Mouse (Mus musculus) stomach, embryonic 14.5 days (tissue): ENCODE results near the gene Gm5460. TPM values are rescaled to one million over a fixed set of nuclear protein-coding genes. Genes with fewer than 3 reads are reported as not detected.
A peak's percentile ranks its signal among the peaks of the same experiment; 100 is the strongest.

ENCODE experiments used
- ATAC-seq: fragments of 200-750 bp; cut with Nextera tagmentation; 2 replicates; pipeline ENCODE4 v1.8.0; 2017; ENCODE audit warnings: low read depth, moderate TSS enrichment; ENCODE audit not compliant: insufficient number of reproducible peaks, insufficient read depth, low FRiP score
- H3K27ac ChIP-seq: fragments of 300-500 bp; sonication (generic); 2 replicates; pipeline ENCODE4 v1.5.1; 2014; ENCODE audit warnings: mild to moderate bottlenecking, low read length, moderate library complexity, mixed read lengths
- H3K27me3 ChIP-seq: fragments of 300-500 bp; sonication (generic); 2 replicates; pipeline ENCODE4 v1.6.1; 2014; ENCODE audit warnings: low read length, control low read depth, mixed read lengths; ENCODE audit not compliant: control insufficient read depth, insufficient read depth
- H3K36me3 ChIP-seq: fragments of 300-500 bp; sonication (generic); 2 replicates; pipeline ENCODE4 v1.6.1; 2014; ENCODE audit warnings: mild to moderate bottlenecking, control low read depth, low read length, moderate library complexity, mixed read lengths; ENCODE audit not compliant: control insufficient read depth, insufficient read depth
- H3K4me1 ChIP-seq: fragments of 300-500 bp; sonication (generic); 2 replicates; pipeline ENCODE4 v1.6.1; 2014; ENCODE audit warnings: low read length, control low read depth, mixed read lengths; ENCODE audit not compliant: control insufficient read depth, insufficient read depth
- H3K4me2 ChIP-seq: fragments of 300-500 bp; sonication (generic); replicated peaks from 2 replicates; pipeline ENCODE4 v1.6.1; 2014; ENCODE audit warnings: low read depth, low read length, control low read depth
- H3K4me3 ChIP-seq: fragments of 300-500 bp; sonication (generic); 2 replicates; pipeline ENCODE4 v1.5.1; 2014; ENCODE audit warnings: low read depth, low read length, control low read depth
- H3K9ac ChIP-seq: fragments of 300-500 bp; sonication (generic); replicated peaks from 2 replicates; pipeline ENCODE4 v1.6.1; 2014; ENCODE audit warnings: low read depth, mild to moderate bottlenecking, control low read depth, low read length, moderate library complexity, mixed read lengths
- H3K9me3 ChIP-seq: fragments of 300-500 bp; sonication (generic); 2 replicates; pipeline ENCODE4 v1.6.1; 2016; ENCODE audit warnings: low read depth, low read length, control low read depth; ENCODE audit not compliant: control insufficient read depth
- WGBS: fragments of 180-500 bp; shearing (Covaris S2); extraction: QIAGEN DNeasy Blood & Tissue Kit; methylation state at CpG from one replicate; pipeline ENCODE4 v1.1.7; 2014; 5-methylcytosine and 5-hydroxymethylcytosine counted together
- polyA plus RNA-seq: library from polyadenylated mRNA; unstranded; fragments of >200 nt; fragmentation: Nextera tagmentation; extraction: Ambion mirVana; gene quantifications from 2 replicates; pipeline ENCODE4 v1.2.1, GENCODE M21; 2014

Gene Gm5460
- not detected in 2 replicates for polyA plus RNA-seq

DNA sequence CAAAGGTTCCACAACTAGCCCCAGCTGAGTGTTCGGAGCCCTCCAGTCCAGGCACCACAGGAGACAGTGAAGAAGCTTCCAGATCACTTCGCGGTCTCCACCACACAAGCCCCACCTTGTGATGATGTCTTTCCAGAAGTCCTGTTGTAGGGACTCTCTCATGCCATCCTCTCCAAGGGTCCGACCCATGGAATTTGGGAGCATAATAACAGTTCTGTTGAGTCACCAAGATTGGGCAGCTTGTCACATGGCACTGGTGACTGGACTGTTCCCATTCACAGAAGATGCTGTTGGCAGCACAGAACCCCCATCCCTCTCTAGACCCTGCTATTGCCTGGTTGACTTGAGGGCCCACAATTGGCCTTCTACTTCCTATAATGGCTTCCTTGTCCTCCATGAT is at the start of gene Gm5460:
Gene Gm5460, plus strand, starts transcription at position 378 of the 400 bp plus-strand sequence.
- H3K27me3 ChIP-seq, result no peaks in the 10 kb centered on the region
- no peaks in the 10 kb centered on the region for H3K4me1 ChIP-seq
- 90% methylated on average over 4 of the region's 4 CpGs for WGBS
- H3K4me2 ChIP-seq, result no peak within 1 kb of the TSS
- H3K9ac ChIP-seq, result no peak within 1 kb of the TSS
- no peaks in the 10 kb centered on the region for H3K9me3 ChIP-seq
- H3K36me3 ChIP-seq, result no peaks in the 10 kb centered on the region
- ATAC-seq, result no peak
- H3K27ac ChIP-seq, result no peak within 1 kb of the TSS
- H3K4me3 ChIP-seq, result no peak within 1 kb of the TSS

DNA sequence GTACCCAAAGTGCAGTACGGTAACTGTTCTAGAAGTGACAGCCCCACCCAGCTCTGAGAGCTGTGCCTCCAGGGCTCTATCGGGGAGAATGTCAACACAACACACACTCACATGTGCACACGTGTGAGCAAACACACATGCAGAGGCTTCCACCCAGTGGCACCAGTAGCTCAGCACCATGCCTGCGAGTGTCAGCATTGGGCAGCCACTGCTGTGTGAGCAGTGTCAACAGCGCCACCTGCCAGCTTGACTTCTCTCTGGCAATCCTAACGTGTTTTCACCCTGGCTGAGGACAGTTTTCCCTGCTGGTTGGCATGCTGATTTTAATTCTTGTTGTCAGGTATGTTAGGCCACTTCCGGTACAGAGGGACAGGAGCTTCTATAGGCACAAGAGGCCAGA is 43.9 kb upstream of the Gm5460 start:
- ATAC-seq, result no peak
- Histone ChIP-seq H3K36me3 (no peaks in the 10 kb centered on the region), H3K9me3 (no peaks in the 10 kb centered on the region), H3K9ac (no peak overlapping the region), H3K4me1 (no peaks in the 10 kb centered on the region), H3K27me3 (no peaks in the 10 kb centered on the region), H3K27ac (no peak overlapping the region), H3K4me3 (no peak overlapping the region), H3K4me2 (no peak overlapping the region)
- 45% methylated on average over 7 of the region's 7 CpGs for WGBS

DNA sequence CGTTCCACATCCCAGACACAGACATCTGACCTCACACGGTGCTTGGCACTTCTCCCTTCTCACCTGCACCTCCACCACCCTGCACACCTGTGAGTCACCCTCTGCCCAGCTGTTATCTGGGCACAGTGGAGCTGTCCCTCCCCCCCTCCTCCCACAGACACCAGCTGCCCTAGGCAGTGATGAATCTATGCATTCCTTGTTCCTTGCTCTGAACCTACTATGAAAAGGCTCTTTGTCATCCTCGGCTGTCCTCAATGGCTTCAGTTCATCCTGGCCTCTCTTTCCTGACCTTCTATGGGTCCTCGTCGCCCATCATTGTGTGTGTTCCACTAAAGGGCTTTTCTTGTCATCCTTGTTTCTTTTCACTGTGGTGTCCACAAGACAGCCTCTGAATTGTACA is 41.8 kb upstream of the Gm5460 start:
- Histone ChIP-seq H3K9me3 (no peaks in the 10 kb centered on the region), H3K27me3 (no peaks in the 10 kb centered on the region), H3K36me3 (no peaks in the 10 kb centered on the region), H3K4me3 (no peak overlapping the region), H3K27ac (no peak overlapping the region), H3K9ac (no peak overlapping the region), H3K4me2 (no peak overlapping the region), H3K4me1 (no peaks in the 10 kb centered on the region)
- whole genome bisulfite sequencing, result 65% methylated on average over 5 of the region's 5 CpGs
- no peak for ATAC-seq

DNA sequence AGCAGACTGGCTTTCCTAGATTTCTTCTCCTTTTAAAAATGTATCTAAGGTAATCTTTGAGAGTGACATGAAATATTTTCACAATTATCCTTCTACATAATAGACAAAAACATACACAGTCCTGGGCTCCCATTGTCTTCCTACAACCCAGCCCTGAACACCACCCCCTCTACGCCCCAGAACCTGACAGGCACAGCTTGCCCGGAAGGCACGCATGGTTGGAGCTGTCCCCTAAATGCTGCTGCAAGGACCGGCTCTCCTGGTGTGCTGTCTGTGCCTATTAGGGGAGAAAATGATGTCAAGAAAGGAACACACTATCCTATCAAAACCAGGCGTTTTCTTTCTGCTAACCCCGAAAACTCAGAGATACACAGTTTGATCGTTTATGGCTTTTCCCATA is 38.8 kb upstream of the Gm5460 start:
- no peak for ATAC-seq
- H3K4me2 ChIP-seq, result peak overlapping the region; percentile 53; the same call in 1 of the 2 replicates
- H3K27ac ChIP-seq, result no peak overlapping the region
- H3K9me3 ChIP-seq, result no peaks in the 10 kb centered on the region
- WGBS, result 42% methylated on average over 7 of the region's 7 CpGs
- H3K4me1 ChIP-seq, result no peaks in the 10 kb centered on the region
- no peaks in the 10 kb centered on the region for H3K27me3 ChIP-seq
- H3K36me3 ChIP-seq, result no peaks in the 10 kb centered on the region
- no peak overlapping the region for H3K9ac ChIP-seq
- no peak overlapping the region for H3K4me3 ChIP-seq

DNA sequence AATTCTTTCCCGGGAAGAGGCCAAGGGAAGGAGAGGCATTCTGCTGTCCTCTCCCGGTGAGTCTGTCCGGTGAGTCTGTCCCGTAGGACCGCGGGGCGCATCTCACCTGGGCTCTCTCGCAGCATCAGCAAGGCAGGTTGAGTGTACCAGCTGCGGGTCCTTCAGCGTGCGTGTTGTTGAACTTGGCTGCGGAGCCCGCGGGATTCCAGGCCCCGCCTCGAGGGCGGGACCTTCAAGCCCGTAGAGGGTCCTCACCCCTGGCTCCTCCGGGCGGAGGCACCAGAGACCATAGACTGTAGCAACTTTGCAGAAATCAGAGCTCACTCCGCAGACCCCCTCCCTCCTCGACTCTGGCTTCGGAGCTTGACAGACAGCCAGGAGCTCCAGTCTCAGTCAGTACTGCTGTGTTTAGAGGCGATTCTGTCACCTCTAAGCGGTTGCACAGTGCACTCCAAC is 37.9 kb upstream of the Gm5460 start, which contains the start of gene Zfp488:
Gene Zfp488, minus strand, starts transcription at position 161 of the 456 bp plus-strand sequence.
- Histone ChIP-seq H3K4me3 (peak within 1 kb of the TSS; percentile 33), H3K36me3 (no peaks in the 10 kb centered on the region), H3K4me2 (peak within 1 kb of the TSS; percentile 53), H3K4me1 (no peaks in the 10 kb centered on the region), H3K9me3 (no peaks in the 10 kb centered on the region), H3K27ac (no peak within 1 kb of the TSS), H3K27me3 (no peaks in the 10 kb centered on the region), H3K9ac (0 out of 2 replicates have a peak within 1 kb of the TSS, but pooled peaks have one; percentile 18)
- ATAC-seq, result peak; percentile 46; the same call in 1 of the 2 replicates
- WGBS, result 1% methylated on average over 25 of the region's 25 CpGs

DNA sequence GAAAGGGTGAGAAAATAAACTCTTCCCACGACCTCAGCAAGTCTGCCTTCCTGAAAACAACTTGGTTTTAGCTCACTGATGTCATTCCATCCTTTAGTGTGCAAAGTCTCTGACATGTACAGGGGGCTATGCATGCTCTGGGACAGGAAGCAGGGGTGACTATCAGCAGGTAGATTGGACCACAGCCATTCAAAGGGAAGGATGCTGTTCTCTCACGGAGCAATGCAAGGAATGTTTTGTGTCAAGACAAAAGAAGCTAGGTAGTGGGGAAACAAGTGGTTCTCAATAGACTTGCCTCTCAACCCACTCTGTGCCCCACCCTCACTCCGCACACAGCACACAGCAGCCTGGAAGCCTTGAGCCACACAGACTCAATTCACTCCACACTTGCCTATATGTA is 27.4 kb upstream of the Gm5460 start:
- Histone ChIP-seq H3K36me3 (no peaks in the 10 kb centered on the region), H3K4me1 (no peaks in the 10 kb centered on the region), H3K4me3 (no peak overlapping the region), H3K27me3 (no peaks in the 10 kb centered on the region), H3K9ac (no peak overlapping the region), H3K4me2 (no peak overlapping the region), H3K9me3 (no peaks in the 10 kb centered on the region), H3K27ac (no peak overlapping the region)
- no peak for ATAC-seq
- WGBS, result 51% methylated on average over 3 of the region's 3 CpGs

DNA sequence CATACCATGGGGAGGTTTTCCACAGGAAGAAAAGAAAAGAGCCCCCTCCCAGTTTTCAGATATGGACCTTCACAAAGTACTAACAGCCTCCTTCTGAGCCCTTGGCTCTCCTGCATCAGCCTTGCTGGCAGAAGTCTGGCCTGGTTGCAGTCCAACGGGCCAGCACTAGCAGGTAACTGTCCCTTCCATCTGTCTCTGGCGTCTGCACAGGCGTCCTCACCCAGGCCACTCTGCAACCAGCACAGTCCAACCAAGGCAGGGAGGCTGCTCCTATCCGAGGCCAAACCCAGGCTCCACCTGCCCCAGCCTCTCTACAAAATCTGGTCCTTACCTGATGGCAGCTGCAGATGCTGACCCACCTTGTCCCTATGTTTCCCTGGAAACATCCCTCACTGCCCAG is 24.6 kb upstream of the Gm5460 start:
- 76% methylated on average over 4 of the region's 4 CpGs for WGBS
- no peak overlapping the region for H3K9ac ChIP-seq
- H3K9me3 ChIP-seq, result no peaks in the 10 kb centered on the region
- H3K4me3 ChIP-seq, result no peak overlapping the region
- no peak for ATAC-seq
- H3K36me3 ChIP-seq, result no peaks in the 10 kb centered on the region
- H3K27me3 ChIP-seq, result no peaks in the 10 kb centered on the region
- no peak overlapping the region for H3K4me2 ChIP-seq
- no peaks in the 10 kb centered on the region for H3K4me1 ChIP-seq
- H3K27ac ChIP-seq, result no peak overlapping the region

DNA sequence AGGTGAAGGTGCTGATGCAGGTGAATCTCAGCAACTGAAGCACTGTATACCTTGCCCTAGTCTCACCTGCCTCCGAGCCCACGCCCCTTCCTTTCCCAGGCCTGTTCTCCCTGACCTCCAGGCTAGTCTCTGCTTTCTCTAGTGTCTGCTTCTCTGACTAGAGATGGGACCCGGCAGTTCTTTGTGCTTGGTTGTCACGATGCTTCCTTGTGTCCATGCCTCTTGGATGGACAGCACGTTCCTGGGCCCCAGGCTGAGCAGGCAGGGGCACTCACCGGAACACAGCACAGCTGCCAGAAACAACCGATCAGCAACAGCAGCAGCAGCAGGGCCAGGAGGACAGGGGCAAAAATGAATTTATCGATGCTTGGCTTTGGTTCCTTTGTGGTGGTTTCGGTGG is 23.5 kb upstream of the Gm5460 start:
- ATAC-seq, result no peak
- Histone ChIP-seq H3K27ac (no peak overlapping the region), H3K4me3 (no peak overlapping the region), H3K9ac (no peak overlapping the region), H3K4me2 (no peak overlapping the region), H3K4me1 (no peaks in the 10 kb centered on the region), H3K27me3 (no peaks in the 10 kb centered on the region), H3K36me3 (no peaks in the 10 kb centered on the region), H3K9me3 (no peaks in the 10 kb centered on the region)
- 93% methylated on average over 9 of the region's 9 CpGs for WGBS
